Mouse (Mus musculus) Muller cell, postnatal 12 days (primary cell): Measurements from ENCODE around the gene Creb3l2.
A peak's percentile ranks its signal among the peaks of the same experiment; 100 is the strongest.
"Not testable (repeated sequence)": the region's sequence is repeated elsewhere in the genome, so short reads cannot be mapped to it uniquely, and the experiment has no call there.

ENCODE experiments used
- DNase-seq: peaks from one replicate; pipeline ENCODE4 v3.0.0-alpha.2; 2015; ENCODE audit errors: inconsistent ontology term

Gene Creb3l2

GRCm38 (mm10) chr6:37409829-37410228 lies 32.1 kb downstream of the Creb3l2 start:
- no peak for DNase-seq

- DNase-seq: no peak
Measured at GRCm38 (mm10) chr6:37407876-37408275, 34.1 kb downstream of the Creb3l2 start.

- DNase-seq: no peak
Measured at GRCm38 (mm10) chr6:37406903-37407302, 35.0 kb downstream of the Creb3l2 start.

- DNase-seq: no peak
Measured at GRCm38 (mm10) chr6:37406018-37406417, 35.9 kb downstream of the Creb3l2 start.

- no peak for DNase-seq
Measured at GRCm38 (mm10) chr6:37404325-37404724, 37.6 kb downstream of the Creb3l2 start.

- DNase-seq: no peak
Measured at GRCm38 (mm10) chr6:37401928-37402327, 40.0 kb downstream of the Creb3l2 start.

GRCm38 (mm10) chr6:37400866-37401525 lies 41.0 kb downstream of the Creb3l2 start:
- peak; percentile 58 for DNase-seq

GRCm38 (mm10) chr6:37400167-37400566 lies 41.8 kb downstream of the Creb3l2 start:
- no peak for DNase-seq

- peak; percentile 71 for DNase-seq
Measured at GRCm38 (mm10) chr6:37398943-37399342, 43.0 kb downstream of the Creb3l2 start.

- no peak for DNase-seq
Measured at GRCm38 (mm10) chr6:37397973-37398372, 44.0 kb downstream of the Creb3l2 start.

- DNase-seq: no peak
Measured at GRCm38 (mm10) chr6:37397254-37397653, 44.7 kb downstream of the Creb3l2 start.

- no peak for DNase-seq
Measured at GRCm38 (mm10) chr6:37396127-37396526, 45.8 kb downstream of the Creb3l2 start.

GRCm38 (mm10) chr6:37393263-37393662 lies 48.7 kb downstream of the Creb3l2 start:
- no peak for DNase-seq

GRCm38 (mm10) chr6:37392262-37392661 lies 49.7 kb downstream of the Creb3l2 start:
- no peak for DNase-seq

- no peak for DNase-seq
Measured at GRCm38 (mm10) chr6:37391313-37391712, 50.6 kb downstream of the Creb3l2 start.

- DNase-seq: peak; percentile 55
Measured at GRCm38 (mm10) chr6:37388960-37389359, 53.0 kb downstream of the Creb3l2 start.

GRCm38 (mm10) chr6:37388501-37388900 lies 53.4 kb downstream of the Creb3l2 start:
- DNase-seq: no peak

GRCm38 (mm10) chr6:37387281-37387680 lies 54.7 kb downstream of the Creb3l2 start:
- no peak for DNase-seq

- DNase-seq: no peak
Measured at GRCm38 (mm10) chr6:37385602-37386285, 56.2 kb downstream of the Creb3l2 start.

- peak; percentile 92 for DNase-seq
Measured at GRCm38 (mm10) chr6:37382761-37383160, 59.2 kb downstream of the Creb3l2 start.

- no peak for DNase-seq
Measured at GRCm38 (mm10) chr6:37377836-37378580, 63.9 kb downstream of the Creb3l2 start.

GRCm38 (mm10) chr6:37377387-37377786 lies 64.6 kb downstream of the Creb3l2 start:
- DNase-seq: not testable (repeated sequence)

- no peak for DNase-seq
Measured at GRCm38 (mm10) chr6:37375452-37375851, 66.5 kb downstream of the Creb3l2 start.
